8 mouse cellular contexts compared by ENCODE assay signal in the genomic region with DNA sequence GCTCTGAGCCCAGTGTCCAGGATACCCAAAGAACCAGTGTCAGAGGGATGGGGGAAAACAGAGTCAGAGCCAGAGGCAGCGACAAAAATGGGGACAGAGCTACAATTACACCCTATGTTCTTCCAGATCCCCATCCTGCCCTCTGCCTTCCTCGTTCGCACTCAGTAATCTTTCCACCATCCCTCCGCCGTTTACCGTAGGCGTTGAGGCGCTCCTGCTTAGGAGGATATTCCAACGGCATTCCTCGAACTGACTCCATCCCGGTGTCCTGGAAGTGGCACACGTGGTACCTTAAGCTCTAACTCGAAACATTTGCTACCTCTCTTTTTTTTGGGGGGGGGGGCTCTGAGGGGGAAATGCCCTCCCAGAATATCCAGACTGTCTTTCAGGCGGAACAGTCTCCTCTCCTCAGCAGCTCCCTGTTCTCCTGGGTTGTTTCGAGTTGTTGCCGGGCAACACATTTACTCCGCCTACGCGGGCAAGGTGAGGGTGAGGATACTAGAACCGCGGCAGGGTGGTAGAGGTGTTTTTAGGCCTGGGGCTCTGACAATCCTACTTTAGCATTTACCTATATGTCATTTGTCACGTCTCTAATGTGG. TPM values are rescaled to one million over a fixed set of nuclear protein-coding genes. Genes with fewer than 3 reads are reported as not detected.
A peak's percentile ranks its signal among the peaks of the same experiment; 100 is the strongest.
DNase-seq lines count a peak whose midpoint lies in the region; ATAC-seq and TF ChIP-seq lines count a peak whose summit lies in the region.

No protein-coding gene starts in this region.

- peaks cover 21% of the 10 kb centered on the region for H3K4me1 ChIP-seq in kidney, embryonic 16.5 days (ENCODE audit: insufficient read depth, low read length)
- peaks cover 3% of the 10 kb centered on the region; the same call in 1 of the 2 replicates for H3K4me1 ChIP-seq in cortical plate, adult 2 months (ENCODE audit: control insufficient read depth, insufficient read depth, low read length)
- H3K4me1 ChIP-seq in hindbrain, embryonic 16.5 days (ENCODE audit: control insufficient read depth, insufficient read depth, low read depth, low read length), result peaks cover 11% of the 10 kb centered on the region
- H3K4me1 ChIP-seq in neural tube, embryonic 12.5 days, result peaks cover 16% of the 10 kb centered on the region

- 0 out of 2 replicates have a peak, but pooled peaks cover 5% of the 10 kb centered on the region for H3K27me3 ChIP-seq in kidney, embryonic 16.5 days (ENCODE audit: insufficient read depth, low read length)
- no peaks in the 10 kb centered on the region for H3K27me3 ChIP-seq in hindbrain, embryonic 16.5 days (replicated peaks; ENCODE audit: control insufficient read depth, insufficient read depth, low read length)
- H3K27me3 ChIP-seq in neural tube, embryonic 12.5 days (replicated peaks), result no peaks in the 10 kb centered on the region

- DNase-seq in kidney, postnatal 36 days, result no peak
- no peak for DNase-seq in cerebellum, adult 9-10 months
- no peak for DNase-seq in adipocyte (ENCODE audit: low spot score)
- no peak for DNase-seq in kidney, adult 8-10 months

- H3K4me2 ChIP-seq in kidney, embryonic 16.5 days (replicated peaks; ENCODE audit: low read depth, low read length), result peak overlapping the region; percentile 94
- H3K4me2 ChIP-seq in hindbrain, embryonic 16.5 days (ENCODE audit: low read length), result peak overlapping the region; percentile 72
- H3K4me2 ChIP-seq in neural tube, embryonic 12.5 days (replicated peaks), result peak overlapping the region; percentile 79

- no peak overlapping the region for H3K27ac ChIP-seq in kidney, embryonic 16.5 days (ENCODE audit: low read length)
- H3K27ac ChIP-seq in cortical plate, adult 2 months (ENCODE audit: insufficient read depth, low read length), result no peak overlapping the region
- peak overlapping the region; percentile 62; the same call in 1 of the 2 replicates for H3K27ac ChIP-seq in hindbrain, embryonic 16.5 days (ENCODE audit: low read depth, low read length)
- H3K27ac ChIP-seq in neural tube, embryonic 12.5 days, result 0 out of 2 replicates have a peak overlapping the region, but pooled peaks have one; percentile 13

- WGBS in kidney, embryonic 16.5 days, result 2% methylated on average over 22 of the region's 22 CpGs
- WGBS in hindbrain, embryonic 16.5 days, result 3% methylated on average over 22 of the region's 22 CpGs
- under 1% methylated on average over 22 of the region's 22 CpGs for WGBS in neural tube, embryonic 12.5 days

- H3K9ac ChIP-seq in kidney, embryonic 16.5 days (replicated peaks; ENCODE audit: low read length), result peak overlapping the region; percentile 68
- peak overlapping the region; percentile 75 for H3K9ac ChIP-seq in hindbrain, embryonic 16.5 days (ENCODE audit: low read depth, low read length)
- peak overlapping the region; percentile 66 for H3K9ac ChIP-seq in neural tube, embryonic 12.5 days

- H3K36me3 ChIP-seq in kidney, embryonic 16.5 days (ENCODE audit: insufficient read depth, low read length), result no peaks in the 10 kb centered on the region
- H3K36me3 ChIP-seq in hindbrain, embryonic 16.5 days (ENCODE audit: control insufficient read depth, insufficient read depth, low read length), result no peaks in the 10 kb centered on the region
- no peaks in the 10 kb centered on the region for H3K36me3 ChIP-seq in neural tube, embryonic 12.5 days

- TF ChIP-seq POLR2A in cortical plate, adult 2 months (IDR thresholded peaks at IDR 0.05; ENCODE audit: extremely low read depth, insufficient read depth, low read length), result no peak

- no peak for ATAC-seq in kidney, embryonic 16.5 days (ENCODE audit: low FRiP score, low TSS enrichment)
- ATAC-seq in hindbrain, embryonic 16.5 days, result peak; percentile 45
- ATAC-seq in neural tube, embryonic 12.5 days (ENCODE audit: low FRiP score, low read depth), result peak; percentile 2

- peak overlapping the region; percentile 59 for H3K4me3 ChIP-seq in kidney, embryonic 16.5 days (ENCODE audit: low read length)
- peak overlapping the region; percentile 45 for H3K4me3 ChIP-seq in cortical plate, adult 2 months (ENCODE audit: insufficient read depth, low read length)
- peak overlapping the region; percentile 47 for H3K4me3 ChIP-seq in hindbrain, embryonic 16.5 days (ENCODE audit: low read length)
- peak overlapping the region; percentile 46 for H3K4me3 ChIP-seq in neural tube, embryonic 12.5 days

- no peaks in the 10 kb centered on the region for H3K9me3 ChIP-seq in kidney, embryonic 16.5 days (ENCODE audit: low read length)
- no peaks in the 10 kb centered on the region for H3K9me3 ChIP-seq in hindbrain, embryonic 16.5 days (ENCODE audit: control insufficient read depth, low read length)
- H3K9me3 ChIP-seq in neural tube, embryonic 12.5 days, result no peaks in the 10 kb centered on the region

- TF ChIP-seq CTCF in cortical plate, adult 2 months (IDR thresholded peaks at IDR 0.05; ENCODE audit: extremely low read depth, insufficient read depth, low read length), result no peak

RNA-seq across cellular contexts. Expression of a gene that starts 4.5 kb away (rescaled TPM):
- 9.3 and 9.5 TPM in 2 replicates for polyA plus RNA-seq in kidney, embryonic 16.5 days (2015; fragmentation: Nextera tagmentation; extraction: Ambion mirVana)
- polyA plus RNA-seq in cortical plate, adult 2 months (2012; rRNA removed), result 24.2 and 24.8 TPM in 2 replicates
- 18.4 and 19.5 TPM in 2 replicates for polyA plus RNA-seq in hindbrain, embryonic 16.5 days (2015; fragmentation: Nextera tagmentation; extraction: Ambion mirVana)
- 6.4 and 8.9 TPM in 2 replicates for polyA plus RNA-seq in neural tube, embryonic 12.5 days (2016; fragmentation: Nextera tagmentation; extraction: Ambion mirVana)

RNA-seq across cellular contexts. Expression of a gene that starts 9.7 kb away (rescaled TPM):
- polyA plus RNA-seq in kidney, embryonic 16.5 days (2015; fragmentation: Nextera tagmentation; extraction: Ambion mirVana), result 0.37 and 0.57 TPM in 2 replicates
- 4.6 and 4.9 TPM in 2 replicates for polyA plus RNA-seq in cortical plate, adult 2 months (2012; rRNA removed)
- polyA plus RNA-seq in hindbrain, embryonic 16.5 days (2015; fragmentation: Nextera tagmentation; extraction: Ambion mirVana), result 17.9 and 21.7 TPM in 2 replicates
- 3.7 and 5.1 TPM in 2 replicates for polyA plus RNA-seq in neural tube, embryonic 12.5 days (2016; fragmentation: Nextera tagmentation; extraction: Ambion mirVana)

RNA-seq across cellular contexts. Expression of a gene that starts 42.5 kb away (rescaled TPM):
- 54.4 and 56.0 TPM in 2 replicates for polyA plus RNA-seq in kidney, embryonic 16.5 days (2015; fragmentation: Nextera tagmentation; extraction: Ambion mirVana)
- polyA plus RNA-seq in cortical plate, adult 2 months (2012; rRNA removed), result 43.4 and 46.5 TPM in 2 replicates
- polyA plus RNA-seq in hindbrain, embryonic 16.5 days (2015; fragmentation: Nextera tagmentation; extraction: Ambion mirVana), result 74.1 and 76.8 TPM in 2 replicates
- 54.3 and 57.6 TPM in 2 replicates for polyA plus RNA-seq in neural tube, embryonic 12.5 days (2016; fragmentation: Nextera tagmentation; extraction: Ambion mirVana)

RNA-seq across cellular contexts. Expression of a gene that starts 42.7 kb away (rescaled TPM):
- 5.8 and 6.5 TPM in 2 replicates for polyA plus RNA-seq in kidney, embryonic 16.5 days (2015; fragmentation: Nextera tagmentation; extraction: Ambion mirVana)
- polyA plus RNA-seq in cortical plate, adult 2 months (2012; rRNA removed), result 0.56 and 0.61 TPM in 2 replicates
- 2.4 and 2.8 TPM in 2 replicates for polyA plus RNA-seq in hindbrain, embryonic 16.5 days (2015; fragmentation: Nextera tagmentation; extraction: Ambion mirVana)
- polyA plus RNA-seq in neural tube, embryonic 12.5 days (2016; fragmentation: Nextera tagmentation; extraction: Ambion mirVana), result 10.0 TPM in 2 replicates

Comparison
In these comparisons a context has a peak if more than half of its experiments do, and no peak if none do; other contexts are left out.
1. H3K27ac ChIP-seq: peak in hindbrain, embryonic 16.5 days (single experiment) and neural tube, embryonic 12.5 days (single experiment); none in kidney, embryonic 16.5 days (single experiment) and cortical plate, adult 2 months (single experiment).
2. Peak in every context shown above with its lines, with median percentiles within 50 percentile points of each other: H3K4me2 ChIP-seq, H3K4me3 ChIP-seq and H3K9ac ChIP-seq.